Mouse (Mus musculus): Measurements from ENCODE around the gene Cbr1.
"Not testable (repeated sequence)": the region's sequence is repeated elsewhere in the genome, so short reads cannot be mapped to it uniquely, and the experiment has no call there.

Gene Cbr1

DNA sequence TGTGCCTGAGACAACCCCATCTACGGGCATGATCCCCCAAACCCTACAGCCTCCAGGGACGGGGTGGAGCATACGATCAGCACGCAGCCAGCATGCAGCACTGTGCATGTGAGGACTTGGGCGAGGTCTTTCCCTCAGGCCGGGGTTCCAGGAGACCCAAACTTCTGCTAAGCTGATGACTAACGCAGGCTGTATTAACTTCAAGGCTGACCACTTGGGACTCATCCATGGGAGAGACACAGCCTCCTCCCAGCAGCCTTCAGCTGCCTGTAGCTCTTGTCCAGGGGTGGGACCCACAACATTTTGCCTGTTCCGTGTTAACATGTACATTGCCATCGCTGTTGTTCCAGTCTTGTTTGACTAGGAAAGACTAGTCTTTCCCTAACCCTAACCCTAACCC is 8.1 kb upstream of the Cbr1 start:
- no peak for DNase-seq (ENCODE audit: low spot score in 2 of 2)

DNA sequence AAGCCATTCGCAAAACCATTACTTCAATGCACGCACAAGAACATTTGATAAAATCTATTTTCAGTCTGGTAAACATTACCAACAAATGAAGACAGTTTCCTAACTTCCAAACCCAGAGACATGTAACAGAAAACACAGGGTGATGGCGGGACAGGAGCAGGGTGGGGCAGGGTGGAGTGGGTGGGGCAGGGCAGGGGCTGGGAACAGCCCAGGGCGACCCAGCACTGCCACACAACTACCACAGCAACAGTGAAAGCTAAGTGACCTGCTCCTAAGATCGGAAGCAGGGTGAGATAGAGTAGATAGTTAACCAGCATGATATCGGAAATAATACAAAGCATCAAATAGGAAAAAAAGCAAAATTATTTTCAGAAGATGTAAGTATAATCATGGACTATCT is 6.2 kb upstream of the Cbr1 start:
- no peak for DNase-seq (ENCODE audit: low spot score in 2 of 2)

DNA sequence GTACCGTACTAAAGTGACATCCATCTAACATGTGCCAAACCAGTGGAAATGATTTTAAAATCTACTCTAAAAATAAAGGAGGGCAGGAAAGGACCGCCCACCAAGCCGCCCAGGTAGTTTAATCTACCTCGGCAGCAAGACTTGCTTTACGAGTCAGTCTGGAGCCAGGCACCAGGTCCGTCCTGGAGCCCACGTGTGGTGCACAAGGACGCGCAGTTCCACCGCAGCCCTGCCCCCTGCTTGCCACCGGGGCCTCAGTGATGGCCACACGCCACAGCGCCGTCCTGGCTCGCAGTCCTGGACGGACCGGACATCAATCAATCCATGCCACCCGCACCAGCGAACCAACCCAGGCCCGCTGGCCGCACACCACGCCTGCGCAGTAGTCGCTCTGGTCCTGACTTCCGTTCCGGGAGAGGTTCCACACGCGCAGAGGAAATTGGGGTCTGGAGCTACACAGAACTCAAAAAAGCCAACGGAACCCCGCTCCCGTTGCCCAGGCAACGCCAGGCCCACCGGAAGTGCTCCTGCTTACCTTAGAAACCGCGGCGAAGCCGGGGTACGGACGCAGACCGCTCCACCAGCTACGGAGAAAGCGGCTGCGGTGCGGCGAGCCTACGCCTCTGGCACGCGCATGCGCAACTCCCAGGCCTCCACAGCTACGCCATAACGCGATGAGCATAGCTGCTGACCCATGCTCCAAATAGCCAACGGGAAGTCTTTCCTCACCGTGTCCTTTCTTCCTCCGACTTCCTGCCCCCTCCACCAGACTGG is 2.0 kb upstream of the Cbr1 start, which contains the start of gene Setd4:
Setd4 (minus strand) TSS at position 625 of the 774 bp plus-strand sequence.
- peak; percentile 72 to 76 for DNase-seq (ENCODE audit: low spot score in 2 of 2)

DNA sequence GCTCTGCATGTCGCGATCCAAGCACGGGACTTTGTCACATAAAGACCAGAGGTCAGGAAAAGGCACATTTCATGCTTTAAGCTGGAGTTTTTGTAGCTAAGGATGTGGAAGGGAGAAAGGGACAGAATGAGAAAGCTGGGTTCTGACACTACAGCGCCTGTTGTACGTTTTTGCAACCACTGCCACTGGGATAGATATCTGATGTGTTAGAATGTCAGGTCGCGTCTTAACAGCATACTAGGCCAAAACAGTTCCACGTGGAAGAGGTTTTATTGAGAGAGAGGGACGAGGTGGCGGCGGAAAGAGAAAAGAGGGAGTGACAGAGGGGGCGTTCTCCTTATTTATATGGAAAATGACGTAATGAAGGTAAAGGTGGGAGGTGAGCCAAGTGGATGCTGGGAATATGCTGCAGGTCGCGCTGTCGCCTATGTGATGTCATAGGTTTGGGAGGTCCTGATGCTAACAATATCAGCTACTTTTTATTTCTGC is 1.1 kb upstream of the Cbr1 start:
- DNase-seq (ENCODE audit: low spot score in 2 of 2): no peak

DNA sequence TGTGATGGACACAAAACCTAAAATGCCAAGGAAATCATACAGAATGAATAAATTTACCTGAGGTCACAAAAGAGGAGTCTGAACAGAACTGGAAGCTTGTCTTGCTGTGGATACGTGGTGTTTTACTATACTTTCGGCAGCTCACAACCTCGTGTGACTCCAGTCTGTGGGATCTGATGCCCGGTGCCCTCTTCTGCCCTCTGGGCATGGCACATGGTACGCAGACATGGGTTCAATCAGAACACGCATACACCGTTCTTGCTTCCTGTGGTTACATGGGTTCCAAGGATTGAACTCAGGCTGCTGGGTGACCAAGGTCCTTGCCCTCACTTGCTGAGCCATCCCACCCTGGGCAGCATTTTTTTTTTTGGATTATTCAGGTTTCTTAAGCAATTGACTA is 493 bp downstream of the Cbr1 start:
- DNase-seq (ENCODE audit: low spot score in 2 of 2): no peak

DNA sequence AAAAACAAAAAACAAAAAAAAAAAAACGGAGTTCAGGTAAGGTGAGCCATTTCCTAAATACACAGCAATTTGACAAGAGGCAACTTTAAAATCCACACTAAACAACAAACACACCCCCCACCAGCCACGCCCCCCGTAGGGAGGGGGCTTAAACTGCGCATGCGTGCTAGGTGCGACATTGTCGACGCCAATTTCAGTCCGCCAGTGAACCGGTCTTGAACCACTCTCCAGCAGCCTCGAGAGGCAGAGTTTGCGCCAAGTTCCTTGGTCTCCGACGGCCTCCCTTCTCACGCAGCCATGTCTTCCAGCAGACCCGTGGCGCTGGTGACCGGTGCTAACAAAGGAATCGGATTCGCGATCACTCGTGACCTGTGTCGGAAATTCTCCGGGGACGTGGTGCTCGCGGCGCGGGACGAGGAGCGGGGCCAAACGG is 2.0 kb downstream of the Cbr1 start:
- peak; percentile 73 to 84 for DNase-seq (ENCODE audit: low spot score in 2 of 2)

DNA sequence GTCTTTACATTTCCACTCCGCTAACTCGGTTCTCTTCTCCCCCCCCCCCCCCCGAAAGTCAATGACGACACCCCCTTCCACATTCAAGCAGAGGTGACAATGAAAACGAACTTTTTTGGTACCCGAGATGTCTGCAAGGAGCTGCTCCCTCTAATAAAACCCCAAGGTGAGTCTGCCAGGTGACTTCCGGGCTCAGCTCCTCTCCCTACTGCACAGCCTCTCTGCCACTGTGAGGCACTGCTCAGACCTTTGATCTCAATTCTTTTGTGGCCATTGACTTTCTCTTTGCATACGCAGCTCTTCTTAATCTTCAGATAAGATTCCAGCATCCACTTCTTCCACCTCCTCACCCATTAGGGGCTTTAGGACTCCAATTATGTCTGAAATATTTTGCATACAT is 3.1 kb downstream of the Cbr1 start:
- no peak for DNase-seq (ENCODE audit: low spot score in 2 of 2)

DNA sequence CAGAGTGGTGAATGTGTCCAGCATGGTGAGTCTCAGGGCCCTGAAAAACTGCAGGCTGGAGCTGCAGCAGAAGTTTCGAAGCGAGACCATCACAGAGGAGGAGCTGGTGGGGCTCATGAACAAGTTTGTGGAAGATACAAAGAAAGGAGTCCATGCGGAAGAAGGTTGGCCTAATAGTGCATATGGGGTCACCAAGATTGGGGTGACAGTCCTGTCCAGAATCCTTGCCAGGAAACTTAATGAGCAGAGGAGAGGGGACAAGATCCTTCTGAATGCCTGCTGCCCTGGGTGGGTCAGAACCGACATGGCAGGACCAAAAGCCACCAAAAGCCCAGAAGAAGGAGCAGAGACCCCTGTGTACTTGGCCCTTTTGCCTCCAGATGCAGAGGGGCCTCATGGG is 4.1 kb downstream of the Cbr1 start:
- DNase-seq (ENCODE audit: low spot score in 2 of 2): no peak

DNA sequence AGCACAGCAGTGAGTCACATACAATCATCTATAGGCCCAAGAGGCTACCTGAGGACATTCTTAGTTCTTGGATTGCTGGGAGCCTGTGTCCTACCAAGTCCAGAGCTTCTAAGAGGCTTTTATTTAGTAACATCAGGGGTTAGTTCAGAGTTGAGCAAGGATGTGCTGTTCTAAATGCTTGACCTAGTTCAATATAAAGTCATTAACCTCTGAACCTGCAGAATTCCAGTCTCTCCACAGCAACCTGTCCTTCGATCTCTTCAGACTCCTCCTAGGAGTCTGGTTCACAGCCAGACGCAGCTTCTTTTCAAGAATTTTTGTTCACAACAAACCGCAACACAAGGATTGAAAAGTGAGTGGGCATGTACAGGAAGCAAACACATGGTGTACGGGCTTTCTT is 5.3 kb downstream of the Cbr1 start:
- no peak for DNase-seq (ENCODE audit: low spot score in 2 of 2)

DNA sequence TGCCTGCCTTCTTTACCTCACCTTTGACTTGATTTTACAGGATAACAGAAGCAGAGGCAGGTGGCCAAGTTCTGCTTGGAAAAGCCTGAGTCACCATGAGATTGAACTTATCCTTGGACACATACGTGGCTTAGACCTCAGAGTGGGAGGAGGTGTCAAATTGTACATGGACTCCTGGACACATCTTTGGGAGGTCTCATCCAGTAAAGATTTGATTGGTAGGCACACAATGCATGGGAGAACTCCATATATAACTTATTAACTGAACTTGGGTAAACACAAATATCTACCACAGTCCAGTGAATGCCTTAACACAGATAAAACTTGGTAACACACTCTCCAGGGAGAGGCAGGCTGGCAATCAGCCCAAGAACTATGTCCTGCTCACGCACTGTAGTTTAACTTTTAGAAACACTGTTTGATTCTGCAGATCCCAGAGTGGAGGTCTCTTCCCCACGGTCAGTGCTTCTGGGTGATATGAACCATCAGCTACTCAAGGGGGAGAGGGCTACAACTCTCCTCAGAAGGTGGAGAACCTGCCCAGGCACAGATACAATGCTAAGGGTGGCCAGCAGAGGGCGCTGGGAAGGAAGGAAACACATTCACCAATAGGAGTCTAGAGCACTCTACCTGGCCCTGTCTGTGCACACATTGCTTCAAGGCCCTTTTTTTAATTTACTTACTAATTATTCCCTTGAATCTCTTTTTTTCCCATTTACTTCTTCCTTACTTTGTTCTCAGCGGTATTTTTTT is 9.6 kb downstream of the Cbr1 start:
- peak; percentile 64 to 76 for DNase-seq (ENCODE audit: low spot score in 2 of 2)

DNA sequence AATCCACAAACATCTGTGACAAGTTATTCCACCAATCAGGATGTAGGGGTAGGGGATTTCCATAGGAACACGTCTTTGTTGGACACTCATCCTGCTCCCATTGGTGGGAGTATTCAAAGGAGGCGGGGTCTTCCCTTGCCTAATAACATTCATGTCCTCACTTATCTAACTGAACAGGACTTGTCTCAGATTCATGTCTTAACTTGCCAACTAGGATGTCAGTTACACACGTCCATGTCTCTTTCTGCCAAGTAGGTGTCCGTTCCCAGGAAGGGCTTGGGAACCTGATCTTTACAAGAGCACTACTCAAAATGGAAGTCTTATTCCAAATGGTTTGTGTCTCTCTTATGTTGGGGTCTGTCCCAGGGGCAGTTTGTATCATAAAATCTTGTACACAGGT is 18.1 kb downstream of the Cbr1 start:
- DNase-seq (ENCODE audit: low spot score in 2 of 2): not testable (repeated sequence)

DNA sequence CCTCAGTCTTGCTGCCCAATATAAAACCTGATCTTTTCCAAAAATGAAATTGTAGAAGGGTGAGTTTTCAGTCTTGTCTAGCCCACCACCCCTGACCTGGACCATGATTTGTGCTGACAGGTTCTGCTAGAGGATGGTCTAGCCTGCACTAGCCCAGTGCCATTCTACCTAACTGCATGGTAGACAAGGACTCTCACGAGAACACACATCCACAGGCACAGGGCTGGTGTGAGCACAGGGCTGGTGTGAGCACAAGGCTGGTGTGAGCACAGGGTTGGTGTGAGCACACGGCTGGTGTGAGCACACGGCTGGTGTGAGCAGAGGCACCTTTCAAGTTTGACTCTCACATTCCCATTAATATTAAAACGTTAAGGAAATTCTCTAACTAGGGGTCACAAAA is 19.0 kb downstream of the Cbr1 start:
- no peak for DNase-seq (ENCODE audit: low spot score in 2 of 2)

DNA sequence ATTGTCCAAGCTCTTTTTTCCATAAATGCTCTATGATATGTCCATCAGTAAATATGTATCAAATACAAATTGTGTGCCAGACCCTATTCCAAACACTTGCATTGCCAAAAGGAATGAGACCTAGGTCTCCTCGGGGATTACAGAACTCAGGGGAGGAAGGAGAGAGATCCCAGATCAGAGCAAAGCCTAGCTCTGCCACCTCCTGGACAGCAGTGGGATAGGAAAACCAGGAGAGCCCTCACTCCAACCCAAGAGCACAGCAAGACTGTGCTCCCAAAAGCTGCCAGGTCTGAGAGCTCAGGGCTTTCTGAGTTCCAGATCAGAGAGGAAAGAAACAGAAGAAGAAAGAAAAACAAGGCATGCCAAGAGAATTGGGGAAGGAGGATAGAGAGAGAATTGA is 21.1 kb downstream of the Cbr1 start:
- no peak for DNase-seq (ENCODE audit: low spot score in 2 of 2)

DNA sequence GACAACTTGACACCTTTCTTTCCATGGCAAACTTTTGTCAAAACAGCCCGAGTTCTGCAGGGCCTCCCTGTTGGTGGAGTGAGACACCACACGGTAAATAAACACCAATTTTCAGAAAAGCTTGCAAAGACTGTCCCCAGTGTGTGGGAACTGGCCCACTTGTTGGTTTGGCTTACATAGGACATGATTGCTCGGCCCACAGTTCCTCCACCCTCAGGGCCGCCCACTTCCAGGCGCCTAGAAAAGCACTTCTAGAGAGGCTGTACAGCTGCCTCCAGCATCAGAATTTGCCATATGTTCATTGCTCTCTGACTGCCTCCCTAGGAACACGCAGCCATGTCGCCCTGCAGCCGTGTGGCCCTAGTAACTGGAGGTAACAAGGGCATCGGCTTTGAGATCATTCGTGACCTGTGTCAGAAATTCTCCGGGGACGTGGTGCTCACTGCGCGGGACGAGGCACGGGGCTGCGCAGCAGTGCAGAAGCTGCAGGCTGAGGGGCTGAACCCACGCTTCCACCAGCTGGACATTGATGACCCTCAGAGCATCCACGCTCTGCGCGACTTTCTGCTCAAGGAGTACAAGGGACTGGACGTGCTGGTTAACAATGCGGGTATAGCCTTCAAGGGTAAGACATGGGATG is 22.2 kb downstream of the Cbr1 start, which contains the start of gene Gm5678:
Gm5678 (plus strand) TSS at position 337 of the 640 bp plus-strand sequence.
- no peak for DNase-seq (ENCODE audit: low spot score in 2 of 2)

DNA sequence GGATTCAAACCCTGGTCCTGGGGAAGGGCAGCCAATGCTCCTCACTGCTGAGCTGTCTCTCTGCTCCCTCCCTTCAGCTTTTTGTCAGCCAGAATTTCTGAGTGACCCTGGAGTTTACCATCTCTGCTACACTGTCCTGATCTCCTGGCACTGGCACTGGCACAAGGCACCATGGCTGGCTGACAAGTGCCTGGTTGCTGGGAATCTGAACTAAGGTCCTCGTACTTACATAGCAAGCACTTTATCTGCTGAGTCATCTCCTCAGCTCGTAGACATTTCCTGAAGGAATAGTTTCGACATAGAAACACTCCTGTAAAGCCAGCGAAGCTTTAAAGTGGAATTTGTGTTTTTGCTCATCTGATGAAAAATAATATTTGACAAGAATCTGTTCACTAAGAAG is 38.4 kb downstream of the Cbr1 start:
- no peak for DNase-seq (ENCODE audit: low spot score in 2 of 2)

DNA sequence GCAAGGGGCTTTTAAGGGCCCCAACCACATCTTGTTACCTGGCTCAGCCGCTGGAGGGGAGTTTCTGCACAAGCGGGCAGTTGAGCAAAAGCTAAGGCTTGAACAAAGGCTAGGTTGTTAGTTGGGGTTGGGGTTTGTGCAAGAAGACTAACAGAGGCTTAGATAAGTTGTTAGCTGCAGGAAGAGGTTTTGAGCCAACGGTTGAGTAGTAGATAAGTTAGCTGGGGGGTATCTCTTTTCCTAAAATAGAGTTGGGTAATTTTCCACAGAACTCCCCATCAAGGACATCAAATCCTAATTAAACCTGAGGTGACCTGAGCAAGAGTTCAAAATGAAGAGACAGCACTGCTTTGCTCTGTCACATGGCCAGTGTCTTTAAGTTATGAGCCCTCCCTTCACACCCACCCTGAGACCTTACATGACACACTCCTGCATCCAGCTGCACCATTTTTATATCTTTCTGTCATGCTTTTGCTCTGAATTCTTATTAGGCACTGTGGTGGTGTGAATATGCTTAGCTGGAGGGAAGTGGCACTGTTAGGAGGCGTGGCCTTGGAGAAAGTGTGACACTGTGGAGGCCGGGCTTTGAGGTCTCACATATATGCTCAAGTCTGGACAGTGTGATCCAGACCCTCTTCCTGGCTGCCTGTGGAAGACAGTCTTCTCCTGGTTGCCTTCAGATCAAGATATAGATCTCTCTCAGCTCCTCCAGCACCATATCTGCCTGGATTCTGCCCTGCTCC is 43.0 kb downstream of the Cbr1 start:
- no peak for DNase-seq (ENCODE audit: low spot score in 2 of 2)

All from spleen, postnatal 14 days (tissue).